Mouse (Mus musculus): ENCODE measurements around the gene Fbxo22.

- TF ChIP-seq POLR2A (IDR thresholded peaks at IDR 0.05; ENCODE audit: insufficient read length, low read depth) (no peak), E2F4 (IDR thresholded peaks at IDR 0.05; ENCODE audit: insufficient read depth) (no peak), MYOD1 (IDR thresholded peaks at IDR 0.05; ENCODE audit: control insufficient read depth in 1 of 3, insufficient read length in 2 of 3, low read depth in 2 of 3) (no peak), USF1 (IDR thresholded peaks at IDR 0.05; ENCODE audit: low read depth) (no peak), TCF12 (IDR thresholded peaks at IDR 0.05; ENCODE audit: insufficient read depth, poor library complexity, severe bottlenecking) (no peak), MAX (IDR thresholded peaks at IDR 0.05; ENCODE audit: low read depth) (no peak), CEBPB (IDR thresholded peaks at IDR 0.05; ENCODE audit: insufficient read depth, poor library complexity, severe bottlenecking) (no peak), MYOG (IDR thresholded peaks at IDR 0.05; ENCODE audit: control insufficient read depth in 1 of 3, insufficient read depth in 1 of 3, insufficient read length in 2 of 3, low read depth in 2 of 3) (no peak)
Measured at GRCm38 (mm10) chr9:55241863-55242685, 33.3 kb downstream of the Fbxo22 start.

Measured in myocyte (in vitro differentiated cells).